Mouse (Mus musculus) cerebellum, adult (tissue): ENCODE results near the gene Elf1.
"Not testable (repeated sequence)": the region's sequence is repeated elsewhere in the genome, so short reads cannot be mapped to it uniquely, and the experiment has no call there.

ENCODE experiments used
- ATAC-seq: cut with Nextera tagmentation; 2 replicates; pipeline ENCODE4 v1.9.2; 2017; ENCODE audit warnings: mild to moderate bottlenecking, moderate library complexity, mixed read lengths; ENCODE audit not compliant: insufficient number of reproducible peaks, low FRiP score, low TSS enrichment

Elf1 gene

DNA sequence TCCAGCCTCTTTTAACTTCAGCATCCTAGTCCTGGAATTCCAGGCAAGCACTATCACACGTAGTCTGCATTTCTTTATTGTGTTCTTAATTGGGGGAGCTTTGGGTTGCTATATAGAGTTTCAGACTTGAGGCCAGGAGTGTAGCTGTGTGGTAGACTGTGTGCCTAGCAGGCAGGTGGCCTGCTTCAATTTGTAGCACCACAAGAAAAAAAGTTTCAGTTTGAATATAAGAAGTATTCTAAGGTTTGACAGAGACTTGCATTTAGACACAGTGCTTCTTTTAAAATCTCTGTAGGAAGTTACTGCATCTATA, 38.6 kb downstream of the Elf1 start:
- ATAC-seq: no peak

DNA sequence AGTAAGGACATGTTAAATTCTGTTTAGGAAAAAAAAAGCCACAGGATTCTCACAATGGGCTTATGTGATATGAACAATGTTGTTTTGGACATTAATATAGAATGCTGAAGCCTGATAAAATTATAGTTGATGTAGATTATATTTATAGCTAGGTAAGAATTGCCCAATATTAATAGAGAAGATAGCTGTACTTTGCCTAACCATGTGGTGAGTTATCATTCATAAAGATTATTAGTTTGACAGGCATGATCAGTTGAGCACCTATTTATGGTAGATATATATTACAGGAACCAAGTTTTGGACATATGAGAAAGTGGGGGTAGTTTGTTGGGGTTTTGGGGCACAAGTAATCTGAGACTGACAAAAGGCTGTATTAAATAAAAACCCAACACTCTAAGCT, 39.6 kb downstream of the Elf1 start:
- no peak for ATAC-seq

DNA sequence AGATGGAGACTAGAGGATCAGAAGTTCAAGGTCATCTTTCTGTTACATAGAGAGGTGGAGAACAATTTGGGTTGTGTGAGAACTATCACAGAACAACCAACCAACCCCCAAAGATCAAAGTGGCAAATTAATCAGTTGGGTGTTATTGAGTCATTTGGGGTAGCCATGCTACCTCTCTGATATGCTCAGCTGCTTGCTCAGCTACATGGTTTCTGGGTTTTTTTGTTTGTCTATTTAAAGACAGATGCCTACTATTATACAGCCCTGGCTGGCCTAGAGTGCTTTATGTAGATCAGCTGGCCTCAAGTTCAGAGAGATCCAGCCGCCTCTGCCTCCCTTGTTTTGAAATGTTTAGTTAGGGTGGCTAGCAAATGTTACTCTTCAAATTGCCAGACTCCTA, 40.1 kb downstream of the Elf1 start:
- no peak for ATAC-seq

DNA sequence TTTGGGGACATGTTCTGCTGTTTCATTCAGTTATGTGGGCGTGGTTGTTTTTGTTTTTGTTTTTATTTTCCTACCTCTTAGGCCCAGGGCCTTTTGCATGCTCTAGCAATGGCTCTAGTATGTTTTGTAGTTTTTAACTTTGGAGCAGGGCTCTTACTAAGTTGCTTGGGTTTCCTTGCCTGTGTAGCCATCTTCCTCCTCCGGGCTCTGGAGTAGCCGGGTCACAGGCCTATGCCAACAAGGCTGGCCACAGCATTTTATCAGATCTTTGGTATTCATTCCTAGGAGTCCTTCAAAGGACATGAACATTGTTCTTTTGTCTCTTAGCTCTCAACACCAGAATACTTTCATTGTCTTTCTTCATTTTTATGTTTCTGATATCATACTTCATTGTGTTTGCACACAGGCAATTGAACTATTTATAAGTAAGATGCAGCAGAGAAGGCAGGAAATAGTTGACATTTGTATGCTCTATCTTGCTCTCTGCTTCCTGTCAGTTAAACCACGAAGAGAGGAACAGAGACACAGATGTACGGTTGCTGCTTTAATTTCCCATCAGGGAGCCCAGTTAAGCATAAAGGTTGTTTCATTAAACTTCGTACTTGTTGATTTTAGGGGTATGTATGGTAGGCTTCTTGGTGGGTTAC, 40.6 kb downstream of the Elf1 start:
- no peak for ATAC-seq

DNA sequence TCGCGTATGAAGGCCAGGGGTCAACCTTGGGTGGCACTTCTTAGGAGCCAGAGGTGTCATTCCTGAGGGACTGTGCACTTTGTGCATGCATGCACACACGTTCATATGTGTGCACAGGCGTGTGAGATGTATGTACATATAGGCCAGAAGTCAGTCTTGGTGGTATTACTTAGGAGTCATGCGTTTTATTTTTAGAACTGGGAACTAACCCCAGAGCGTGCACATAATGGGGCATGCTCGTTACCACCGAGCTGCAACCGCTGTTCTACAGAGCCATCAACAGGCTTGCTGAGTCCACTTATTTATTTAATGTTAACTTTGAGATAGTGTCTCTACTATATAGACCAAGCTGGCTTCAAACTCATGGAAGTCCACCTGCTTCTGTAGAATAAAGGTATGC, 41.4 kb downstream of the Elf1 start:
- no peak for ATAC-seq

DNA sequence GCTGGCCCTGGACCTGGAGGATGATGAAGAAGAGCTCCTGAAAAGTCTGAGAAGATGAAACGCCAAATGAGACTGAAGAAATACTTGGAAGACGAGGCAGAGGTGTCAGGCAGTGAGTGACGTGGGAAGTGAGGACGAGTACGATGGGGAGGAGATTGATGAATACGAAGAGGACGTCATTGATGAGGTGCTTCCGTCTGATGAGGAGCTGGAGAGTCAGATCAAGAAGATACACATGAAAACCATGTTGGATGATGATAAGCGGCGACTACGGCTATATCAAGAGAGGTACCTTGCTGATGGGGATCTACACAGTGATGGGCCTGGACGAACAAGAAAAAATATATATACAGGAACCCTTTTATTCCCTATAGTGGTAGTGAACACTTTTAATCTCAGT, 45.1 kb downstream of the Elf1 start:
- ATAC-seq: not testable (repeated sequence)

DNA sequence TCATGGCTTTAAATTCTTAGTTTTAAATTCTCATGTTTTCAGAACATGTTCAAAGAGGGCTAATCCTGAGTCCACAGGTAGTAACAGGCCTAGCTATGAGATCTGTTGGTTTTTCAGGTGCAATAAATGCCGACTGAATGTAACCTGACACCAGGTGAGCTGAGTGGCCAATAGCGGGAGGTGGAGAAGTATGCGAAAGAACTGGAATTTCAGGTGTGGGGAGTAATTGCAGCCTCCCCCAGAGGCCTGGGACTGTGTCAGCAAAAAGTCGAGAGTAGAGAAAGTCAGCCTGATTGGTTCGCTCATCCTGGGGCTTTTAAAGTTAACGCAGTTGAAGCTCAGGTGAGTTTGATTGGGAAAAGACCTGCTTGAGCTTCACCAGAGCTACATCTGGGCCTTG, 46.7 kb downstream of the Elf1 start:
- no peak for ATAC-seq

DNA sequence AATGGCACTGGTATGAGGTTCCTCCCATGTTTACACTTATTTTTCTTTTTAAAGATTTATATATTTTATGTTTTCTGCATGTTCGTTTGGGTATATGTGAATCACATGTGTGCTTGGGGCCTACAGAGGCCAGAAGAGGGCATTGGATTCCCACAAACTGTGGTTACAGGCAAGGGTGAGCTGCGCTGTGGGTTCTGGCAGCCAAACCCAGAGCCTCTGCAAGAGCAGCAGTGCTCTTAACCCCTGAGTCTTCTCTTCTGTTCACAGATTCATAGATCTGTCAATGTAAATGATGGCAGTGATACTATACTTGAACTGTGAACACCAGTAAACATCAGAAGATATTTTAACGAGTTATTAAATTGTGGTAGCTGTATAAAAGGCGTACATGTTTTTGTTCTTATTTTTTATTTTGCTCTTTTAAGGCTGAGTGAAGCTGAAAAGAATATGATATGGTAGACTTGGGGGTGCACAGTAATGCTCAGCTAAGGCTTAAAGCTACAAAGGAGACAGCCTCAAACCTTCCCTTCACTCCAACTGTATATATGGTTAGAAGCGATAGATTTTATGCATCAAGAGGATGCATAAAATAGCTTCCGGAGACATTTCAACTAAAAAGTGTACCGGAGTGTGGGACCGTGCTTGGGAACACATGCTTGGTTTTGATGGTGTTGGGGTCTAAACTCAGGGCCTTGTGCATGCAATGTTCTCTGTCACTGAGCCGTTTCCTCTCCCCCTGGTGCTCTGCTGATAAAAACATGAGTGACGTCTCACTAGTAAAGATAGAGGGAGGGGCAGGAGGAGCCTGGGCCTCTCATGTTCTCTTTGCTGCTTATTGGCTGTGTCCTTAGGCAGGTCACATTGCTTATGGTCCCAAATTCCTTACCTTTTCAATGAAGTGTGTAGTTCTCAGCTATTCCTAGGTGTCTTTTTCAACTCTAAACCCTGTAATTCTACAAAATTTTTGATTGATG, 48.9 kb downstream of the Elf1 start:
- no peak for ATAC-seq

DNA sequence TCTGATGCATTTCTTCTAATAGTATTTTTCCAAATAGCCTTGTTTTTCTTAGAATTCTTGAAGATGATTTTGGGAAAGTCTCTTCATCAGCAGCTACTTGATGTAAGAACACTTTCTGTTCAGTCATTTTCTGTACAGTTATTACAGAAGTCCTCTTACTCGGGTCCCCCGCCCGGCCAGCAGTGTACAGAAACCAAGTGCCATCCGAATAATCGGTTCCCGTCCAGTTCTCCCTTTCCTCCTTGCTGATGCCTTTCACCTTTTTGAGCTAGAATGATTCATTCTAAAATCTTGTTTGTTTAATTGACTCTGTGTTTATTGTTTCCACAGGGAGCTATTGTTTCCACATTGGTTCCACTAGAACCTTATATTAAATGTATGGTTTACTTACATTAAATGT, 49.8 kb downstream of the Elf1 start:
- no peak for ATAC-seq

DNA sequence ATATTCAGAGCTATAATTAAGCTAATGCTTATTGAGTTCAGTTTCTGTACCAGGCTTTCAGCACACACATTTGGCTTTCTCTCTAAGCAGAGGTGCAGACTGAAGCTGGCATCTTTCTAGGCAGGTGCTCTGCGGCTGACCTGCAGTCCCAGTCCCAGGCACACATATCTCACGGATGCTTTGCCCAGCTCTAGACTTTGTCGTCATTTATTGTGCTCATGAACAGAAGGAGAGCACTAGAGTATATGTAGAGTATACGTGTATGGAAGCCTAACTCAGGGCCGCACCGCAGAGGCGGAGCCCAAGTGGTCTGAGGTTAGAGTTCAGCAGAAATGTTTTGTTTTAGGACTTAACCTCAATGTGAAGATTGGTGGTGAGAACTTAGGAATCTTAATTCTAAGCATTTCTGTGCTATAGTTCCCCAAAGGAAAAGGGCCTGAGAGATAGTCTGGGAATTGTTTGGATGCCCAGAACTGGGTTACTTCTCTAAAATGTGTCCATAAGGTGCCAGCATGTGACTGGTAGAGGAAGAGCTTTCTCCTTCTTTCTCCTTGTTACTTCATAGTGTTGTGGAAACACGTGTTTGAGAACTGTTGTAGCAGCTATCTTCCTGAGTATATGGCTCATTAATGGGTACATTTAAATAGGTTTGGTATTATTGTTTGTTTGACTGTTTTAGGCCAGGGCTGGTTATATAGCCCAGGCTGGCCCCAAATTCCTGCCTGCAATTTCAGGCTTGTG, 51.2 kb downstream of the Elf1 start:
- no peak for ATAC-seq

DNA sequence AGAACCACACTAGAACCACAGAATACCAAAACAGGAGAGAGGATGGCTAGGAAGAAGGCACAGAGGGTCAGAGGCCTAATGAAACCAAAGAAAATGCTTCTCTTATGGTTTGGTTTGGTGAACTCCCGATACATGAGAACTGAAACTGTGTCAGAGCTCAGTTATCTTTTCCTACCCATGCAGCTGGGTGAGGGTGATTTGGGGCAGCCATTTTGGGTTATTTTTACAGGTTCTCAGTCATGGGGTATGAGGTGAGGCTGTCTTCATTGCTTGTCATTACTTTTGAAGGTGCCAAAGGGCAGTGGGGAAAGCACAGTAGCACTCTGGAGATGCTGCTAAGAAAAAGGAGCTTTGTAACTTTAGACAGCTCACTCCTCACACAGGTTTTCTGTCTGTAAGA, 52.4 kb downstream of the Elf1 start:
- no peak for ATAC-seq

DNA sequence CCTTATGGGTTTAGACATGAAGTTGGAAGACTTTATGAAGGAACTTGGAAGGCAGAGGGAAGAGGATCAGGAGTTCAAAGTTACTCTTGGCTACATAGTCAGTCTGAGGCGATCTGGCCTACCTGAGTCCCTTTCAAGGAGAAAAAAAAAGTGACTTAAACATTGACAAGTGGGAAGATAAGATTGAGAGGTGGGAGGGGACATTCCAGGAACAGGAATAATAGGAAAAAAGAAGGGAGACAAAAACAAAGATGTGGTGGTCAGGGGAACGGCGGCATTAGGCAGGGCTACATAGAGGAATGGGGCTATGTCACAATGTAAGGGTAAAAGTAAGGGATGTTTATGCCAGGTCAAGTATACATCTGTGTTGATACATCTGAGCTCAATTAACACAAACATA, 53.2 kb downstream of the Elf1 start:
- ATAC-seq: no peak

DNA sequence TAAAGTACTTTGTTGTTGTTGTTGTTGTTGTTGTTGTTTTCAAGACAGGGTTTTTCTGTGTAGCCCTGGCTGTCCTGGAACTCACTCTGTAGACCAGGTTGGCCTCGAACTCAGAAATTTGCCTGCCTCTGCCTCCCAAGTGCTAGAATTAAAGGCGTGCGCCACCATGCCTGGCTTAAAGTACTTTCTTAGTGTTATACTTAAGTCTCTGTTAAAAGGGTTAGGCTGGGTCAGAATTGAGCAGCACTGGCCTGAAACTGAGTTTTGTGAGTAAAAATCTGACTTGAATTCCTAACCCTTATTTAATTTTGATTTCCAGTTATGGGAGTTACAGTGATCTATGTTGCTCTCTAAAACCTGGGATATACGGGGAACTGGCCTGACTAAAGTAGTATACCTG, 53.7 kb downstream of the Elf1 start:
- ATAC-seq: not testable (repeated sequence)

DNA sequence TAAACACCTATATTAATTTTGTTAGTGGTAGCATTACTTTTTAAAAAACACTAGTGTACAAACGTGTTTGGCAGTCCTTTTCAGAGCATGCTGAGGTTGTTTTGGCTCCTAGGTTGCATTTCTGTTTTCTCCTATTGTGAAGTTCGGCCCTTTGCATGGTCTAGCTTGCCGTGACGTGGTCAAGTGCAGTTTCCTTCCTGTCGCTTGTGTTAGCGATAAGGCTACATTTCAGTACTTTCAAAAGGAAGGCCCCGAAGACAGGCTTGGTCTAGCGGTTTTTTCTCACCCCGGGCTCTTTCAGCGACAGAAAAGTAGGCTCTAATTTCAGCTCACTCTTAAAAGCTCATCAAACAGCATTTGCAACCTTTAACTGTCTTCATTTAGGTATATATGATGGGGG, 54.3 kb downstream of the Elf1 start:
- ATAC-seq: no peak

DNA sequence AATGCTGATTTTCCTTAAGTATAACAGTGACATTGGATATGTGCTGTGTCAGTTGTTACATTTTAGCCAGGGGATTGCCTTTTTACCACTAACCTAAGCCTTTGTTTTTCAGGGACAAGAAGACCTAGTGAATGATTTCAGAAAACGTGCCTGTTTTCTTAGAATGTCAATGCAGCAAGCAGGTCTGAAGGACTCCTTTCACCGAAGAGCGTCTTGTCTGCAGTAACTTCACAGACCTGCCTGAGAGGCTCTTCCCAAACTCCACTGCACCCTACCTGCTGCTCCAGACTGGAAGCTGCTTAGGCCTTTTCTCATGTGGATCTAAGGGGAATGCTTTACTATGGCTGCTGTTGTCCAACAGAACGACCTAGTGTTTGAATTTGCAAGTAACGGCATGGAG, 55.0 kb downstream of the Elf1 start:
- ATAC-seq: no peak

DNA sequence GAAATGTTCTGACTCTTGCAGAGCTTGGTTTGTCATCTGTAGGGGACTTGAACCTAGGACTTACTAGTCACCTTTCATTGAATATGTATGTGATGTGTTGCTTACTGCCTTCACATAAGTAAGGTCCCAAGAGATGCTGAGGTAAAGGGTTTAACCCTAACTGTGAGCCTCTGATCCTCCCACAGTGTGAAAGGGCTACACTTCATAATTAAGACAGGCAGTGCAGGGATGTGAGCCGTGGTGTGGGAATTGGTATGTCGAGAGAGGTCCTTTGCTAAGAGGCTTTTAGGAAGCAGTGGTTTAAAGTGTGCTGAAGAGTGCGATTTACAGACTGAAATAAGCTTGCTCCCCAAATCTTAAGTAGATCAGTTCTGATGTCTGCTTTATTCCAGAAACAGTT, 55.8 kb downstream of the Elf1 start:
- ATAC-seq: no peak

DNA sequence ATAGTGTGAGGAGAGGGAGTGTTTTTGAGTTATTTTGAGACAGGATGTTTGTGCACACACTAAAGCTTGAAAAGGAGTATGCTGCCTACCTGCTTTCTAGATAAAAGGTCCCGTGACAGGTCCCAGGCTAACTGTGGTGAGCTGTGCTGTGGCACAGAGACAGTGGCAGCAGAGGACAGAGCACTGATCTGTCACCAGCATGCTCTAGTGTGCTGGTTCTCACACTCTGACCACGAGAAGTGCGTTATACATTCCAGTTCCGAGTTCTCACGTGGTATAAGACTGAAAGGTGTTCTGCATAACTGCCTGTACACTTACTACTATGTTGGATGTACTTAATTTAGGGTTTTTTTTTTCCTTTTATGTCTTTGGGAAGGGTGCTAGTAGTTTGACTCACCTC, 56.5 kb downstream of the Elf1 start:
- ATAC-seq: no peak

DNA sequence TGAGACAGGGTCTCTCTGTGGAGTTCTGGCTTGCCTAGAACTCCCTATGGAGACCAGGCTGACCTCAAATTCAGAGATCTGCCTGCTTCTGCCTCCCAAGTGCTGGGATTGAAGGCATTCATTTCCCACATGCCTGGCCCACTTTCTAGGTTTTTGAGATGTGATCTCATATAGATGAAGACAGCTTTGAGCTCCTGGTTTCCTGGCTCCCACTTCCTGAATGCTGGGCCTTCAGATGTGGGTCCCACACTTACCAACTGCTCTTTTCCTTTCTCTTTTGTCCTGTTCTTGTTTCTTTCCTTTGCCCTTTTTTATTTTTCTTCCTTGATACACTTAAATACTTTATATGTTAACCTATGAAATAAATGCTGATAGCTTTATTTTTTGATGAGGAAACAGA, 56.9 kb downstream of the Elf1 start:
- ATAC-seq: no peak

DNA sequence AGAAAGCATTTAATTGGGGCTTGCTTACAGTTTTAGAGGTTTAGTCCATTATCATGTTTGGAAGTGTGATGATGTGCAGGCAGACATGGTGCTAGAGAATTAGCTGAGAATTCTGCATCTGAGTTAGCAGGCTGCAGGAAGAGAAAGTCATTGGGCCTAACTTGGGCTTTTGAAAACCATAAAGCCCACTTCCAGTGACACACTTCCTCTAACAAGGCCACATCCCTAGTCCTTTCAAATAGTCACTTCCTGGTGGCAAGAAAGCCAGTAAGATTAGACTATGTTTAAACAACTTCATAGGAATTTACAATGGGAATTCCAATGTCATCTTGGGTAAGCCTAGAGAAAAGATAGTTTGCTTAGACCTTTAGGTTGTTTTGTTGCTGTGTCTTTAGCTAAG, 60.6 kb downstream of the Elf1 start:
- no peak for ATAC-seq

DNA sequence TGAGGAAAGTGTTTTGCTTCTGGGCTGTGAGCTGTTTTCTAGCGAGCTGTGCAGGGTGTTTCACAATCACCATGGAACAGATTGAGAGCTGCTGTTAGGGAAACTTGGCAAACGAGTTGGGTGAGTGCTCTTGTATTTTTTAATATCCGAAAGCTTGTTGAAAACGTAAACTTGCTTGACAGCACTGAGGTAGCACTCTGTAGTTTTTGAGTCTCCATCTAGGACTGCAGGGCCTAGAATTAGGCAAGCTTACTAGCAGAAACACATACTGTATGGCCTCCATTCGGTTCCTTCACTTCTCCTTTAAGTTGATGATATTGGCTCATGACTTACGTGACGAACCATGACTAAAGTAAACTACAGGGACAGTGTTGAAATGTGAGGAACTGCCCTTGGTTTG, 68.3 kb downstream of the Elf1 start:
- no peak for ATAC-seq

DNA sequence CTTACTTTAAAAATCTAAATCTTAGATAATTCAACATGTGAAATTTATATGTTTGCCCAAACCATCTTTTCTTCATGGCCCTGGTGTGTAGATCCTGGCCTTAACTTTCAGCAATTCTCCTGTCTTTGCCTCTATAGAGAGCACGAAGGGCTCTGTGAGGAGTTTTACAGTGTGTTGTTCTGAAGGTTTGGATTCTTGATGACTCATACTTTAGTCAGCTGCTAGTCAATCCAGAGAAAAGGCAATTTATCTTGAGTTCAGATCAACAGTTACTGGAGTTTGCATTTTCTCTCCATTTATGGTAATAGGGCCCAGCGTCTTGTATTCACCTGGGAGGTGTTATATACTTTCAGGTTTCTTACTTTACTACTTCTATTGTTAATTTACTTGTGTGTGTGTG, 70.9 kb downstream of the Elf1 start:
- ATAC-seq: no peak
